Mouse (Mus musculus) frontal cortex, postnatal 25 days (tissue): ENCODE measurements at regions not wholly inside any gene's neighbourhood (a gene's known extent, or its start where the extent isn't known, plus 50 kb on each side); places are given as distances from the start of the nearest gene placed in this dataset.
A peak's percentile ranks its signal among the peaks of the same experiment; 100 is the strongest.

ENCODE experiments used
- DNase-seq, 2 experiments: peaks; one replicate each; pipeline ENCODE4 v3.0.0; 2022; ENCODE audit warnings: low spot score in 2 of 2

DNA sequence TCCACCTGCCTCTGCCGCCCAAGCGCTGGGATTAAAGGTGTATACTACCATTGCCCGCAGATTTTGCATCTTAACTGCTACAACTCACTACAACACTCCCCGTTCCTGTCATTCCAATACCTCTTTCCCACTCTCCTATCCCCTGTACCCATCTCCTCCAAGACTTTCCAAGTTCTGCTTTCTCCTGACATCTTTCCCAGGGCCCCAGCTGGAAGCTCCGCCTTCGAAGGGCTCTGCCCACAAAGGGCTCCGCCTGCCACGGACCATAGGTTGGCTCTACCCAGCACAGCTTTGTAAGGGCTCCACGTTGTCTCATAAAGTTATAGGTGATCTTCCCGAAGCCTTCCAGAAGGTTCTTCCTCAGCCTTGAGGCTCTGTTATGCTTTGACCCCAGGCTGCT, 217.1 kb upstream of the Nfe2l3 start:
- no peak for DNase-seq

DNA sequence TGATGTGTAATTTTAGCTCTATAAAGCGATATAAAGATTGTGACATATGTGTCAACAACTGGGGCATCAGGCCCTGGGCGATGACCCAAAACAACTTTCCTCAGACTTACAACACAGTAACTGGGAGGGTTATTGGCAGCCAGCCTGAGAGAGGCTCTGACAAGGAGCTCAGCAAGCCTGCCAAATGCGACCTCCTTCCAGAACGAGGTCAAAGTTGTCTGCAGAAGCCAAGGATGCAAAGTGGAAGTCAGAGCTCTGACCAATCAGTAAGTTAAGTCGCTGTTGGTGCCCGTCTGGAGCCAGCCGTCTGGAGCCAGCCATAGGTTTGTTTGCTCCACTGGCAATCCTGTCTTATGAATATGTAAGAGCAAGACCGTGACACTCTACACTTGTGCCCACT, 216.0 kb upstream of the Nfe2l3 start:
- no peak for DNase-seq

DNA sequence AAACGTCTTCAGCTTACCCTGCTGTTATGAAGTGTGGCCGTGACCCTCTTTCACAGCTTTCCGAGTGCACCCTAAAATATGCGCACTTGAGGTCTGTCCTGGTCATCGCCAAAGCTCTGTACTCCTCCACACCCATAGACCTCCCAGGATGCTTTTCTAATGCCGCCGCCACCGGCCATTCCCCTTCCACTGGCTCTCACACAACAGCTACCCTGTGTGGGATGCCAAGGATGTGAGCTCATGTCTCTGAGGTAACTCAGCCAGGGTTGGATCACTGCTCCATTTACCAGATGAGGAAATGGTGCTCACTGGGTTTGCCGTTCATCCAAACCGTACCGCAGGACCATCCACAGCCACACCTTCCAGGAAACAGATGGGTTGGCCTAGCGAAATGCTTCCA, 212.8 kb upstream of the Nfe2l3 start:
- DNase-seq, result no peak

DNA sequence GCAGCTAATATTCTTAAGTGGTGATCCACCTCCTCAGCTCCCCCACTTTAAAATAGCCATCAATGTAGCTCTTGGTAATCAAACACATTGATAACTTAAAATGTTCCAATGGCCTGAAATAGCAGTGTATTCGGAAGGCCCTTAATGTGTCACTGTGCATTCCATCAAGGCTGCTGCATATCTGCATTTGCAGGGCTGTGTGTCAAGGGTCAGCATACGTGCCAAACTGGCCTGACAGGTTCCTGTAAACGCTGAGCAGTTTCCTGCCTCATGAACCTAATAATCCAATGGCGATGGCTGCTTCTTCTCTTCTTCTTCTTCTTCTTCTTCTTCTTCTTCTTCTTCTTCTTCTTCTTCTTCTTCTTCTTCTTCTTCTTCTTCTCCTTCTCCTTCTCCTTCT, 211.7 kb upstream of the Nfe2l3 start:
- DNase-seq, result no peak

DNA sequence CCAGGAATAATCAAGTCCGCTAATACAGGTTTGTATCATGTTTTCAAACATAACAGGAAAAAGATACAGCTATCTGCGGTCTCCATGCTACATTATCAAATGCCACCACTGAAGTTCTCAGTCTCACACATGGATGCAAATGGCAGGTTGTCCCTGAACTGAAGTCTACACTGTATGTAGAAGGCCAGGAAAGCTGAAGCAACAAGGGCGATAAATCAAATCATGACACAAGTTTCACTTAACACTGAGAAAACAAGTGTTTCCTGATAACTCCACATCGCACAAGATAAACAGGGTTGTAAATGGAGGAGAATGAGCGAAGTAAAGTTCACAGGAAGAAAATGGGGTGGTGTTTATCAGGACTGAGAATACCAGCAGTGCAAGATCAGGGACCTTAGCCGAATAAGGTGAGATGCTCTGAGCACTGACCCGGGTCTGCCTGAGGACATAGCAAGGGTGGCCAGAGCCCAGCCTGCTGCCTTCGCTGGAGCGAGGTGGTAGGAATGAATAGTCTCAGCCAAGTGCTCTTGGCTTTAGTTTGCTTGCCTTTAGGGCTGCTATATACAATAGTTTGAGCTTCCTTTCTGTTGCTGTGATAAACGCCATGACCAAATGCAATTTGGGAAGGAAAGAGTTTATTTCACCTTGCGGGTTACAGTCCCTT, 196.3 kb upstream of the Nfe2l3 start:
- no peak for DNase-seq

DNA sequence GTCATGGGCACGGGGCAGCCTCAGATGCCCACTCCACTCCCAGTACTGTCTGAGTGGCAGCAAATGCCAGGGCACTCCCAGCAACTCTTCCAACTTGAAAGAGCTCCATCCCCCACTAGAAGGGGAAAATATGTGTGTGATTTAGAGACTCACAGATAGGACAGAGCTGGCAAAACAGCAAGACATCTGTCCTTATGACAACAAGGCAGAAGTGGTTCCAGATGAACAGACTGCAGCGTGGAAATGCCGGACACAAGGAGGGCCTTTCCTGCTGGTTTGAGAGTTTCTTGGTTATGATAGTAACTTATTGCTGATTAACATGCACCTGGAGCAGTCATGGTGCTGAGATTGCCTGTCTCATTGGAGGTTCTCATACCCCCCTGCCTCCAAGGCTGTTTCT, 192.4 kb upstream of the Nfe2l3 start:
- no peak for DNase-seq

DNA sequence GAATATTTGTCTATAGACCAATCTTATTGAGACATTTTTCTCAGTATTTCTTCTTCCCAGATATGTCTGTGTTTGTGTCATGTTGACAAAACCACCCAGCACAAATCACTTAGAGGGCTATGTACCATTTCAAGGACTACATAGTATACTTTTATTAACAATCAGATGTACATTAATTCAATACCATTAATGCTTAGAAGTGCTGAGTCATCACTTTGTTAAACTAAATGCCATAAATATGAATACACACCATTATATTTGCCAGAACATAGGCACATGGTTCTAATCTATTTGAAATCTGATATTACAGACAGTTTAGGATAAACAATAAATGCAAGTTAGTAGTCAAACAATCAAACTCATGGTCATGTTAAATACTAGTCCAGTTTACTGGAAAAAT, 182.2 kb upstream of the Nfe2l3 start:
- DNase-seq, result no peak

DNA sequence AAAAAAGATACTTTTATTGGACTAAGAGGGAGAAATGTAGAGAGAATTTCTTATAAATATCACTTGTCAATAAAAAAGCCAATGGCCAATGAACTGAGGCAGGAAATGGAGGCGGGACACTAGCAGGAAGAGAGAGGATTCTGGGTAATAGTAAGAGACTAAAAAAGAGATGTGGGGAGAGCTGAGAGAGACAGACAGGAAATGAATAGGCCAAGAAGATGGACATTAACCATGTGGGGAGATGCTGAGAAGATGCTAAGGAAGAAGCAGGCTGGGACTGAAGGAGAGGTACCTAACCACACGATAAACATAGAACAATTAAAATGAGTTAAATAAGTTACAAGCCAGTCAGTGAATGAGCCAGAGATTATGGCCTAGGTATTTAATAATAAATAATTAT, 181.0 kb upstream of the Nfe2l3 start:
- DNase-seq, result no peak

DNA sequence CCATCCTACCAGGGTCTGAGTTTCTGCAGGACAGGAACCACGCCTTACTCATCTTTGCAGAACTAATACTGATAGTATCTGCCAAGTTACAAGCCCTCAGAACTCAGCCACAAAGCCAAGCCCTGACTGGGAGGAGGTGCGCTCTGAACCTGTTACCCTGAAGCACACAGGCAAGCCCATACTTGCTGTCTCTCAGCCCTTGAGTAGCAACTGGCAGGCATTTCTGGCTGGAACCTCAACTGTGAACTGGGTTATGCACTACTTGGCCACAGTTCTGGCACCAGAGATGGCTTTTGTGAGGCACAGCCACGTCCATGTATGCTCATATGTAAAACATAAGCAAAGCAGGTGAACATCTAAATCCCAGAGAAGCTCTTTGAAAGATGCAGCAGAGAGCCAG, 179.7 kb upstream of the Nfe2l3 start:
- DNase-seq, result no peak

DNA sequence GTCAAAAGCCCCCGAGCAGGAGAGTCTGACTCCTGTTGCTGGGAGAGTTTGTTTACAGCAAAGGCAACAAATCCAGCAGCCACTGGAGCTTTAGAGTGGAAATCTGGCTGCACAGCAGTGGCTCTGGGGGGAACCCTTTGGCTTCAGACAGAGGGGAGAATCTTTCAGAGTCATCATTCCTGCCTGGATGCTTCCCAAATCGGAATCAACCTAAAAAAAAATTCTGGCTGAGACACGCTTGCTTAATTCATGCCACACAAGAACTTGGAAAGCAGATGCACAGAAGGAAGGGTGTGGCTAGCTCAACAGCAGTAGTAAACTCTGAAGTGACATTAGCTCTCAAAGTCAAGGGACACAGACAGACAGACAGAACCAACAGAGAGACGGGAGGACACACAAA, 175.8 kb upstream of the Nfe2l3 start:
- no peak for DNase-seq

DNA sequence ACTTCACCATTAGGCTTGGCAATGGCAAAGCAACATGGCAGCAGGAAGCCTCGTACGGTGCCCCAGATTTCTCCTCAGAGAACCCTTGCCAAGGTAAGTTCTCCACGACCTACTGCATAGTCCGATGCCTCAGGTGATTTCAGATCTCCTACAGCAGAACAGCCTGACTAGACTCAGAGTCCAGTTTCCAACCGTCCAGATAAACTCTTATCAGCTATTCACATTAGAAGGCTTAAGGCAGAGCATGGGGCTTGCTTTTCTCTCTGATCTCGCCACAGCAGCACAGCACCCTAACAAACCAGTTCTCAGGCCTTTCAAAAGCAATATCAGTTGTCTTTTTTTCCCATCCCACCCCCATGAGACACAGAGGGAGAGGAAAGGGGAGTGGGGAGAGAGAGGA, 174.9 kb upstream of the Nfe2l3 start:
- DNase-seq, result no peak

DNA sequence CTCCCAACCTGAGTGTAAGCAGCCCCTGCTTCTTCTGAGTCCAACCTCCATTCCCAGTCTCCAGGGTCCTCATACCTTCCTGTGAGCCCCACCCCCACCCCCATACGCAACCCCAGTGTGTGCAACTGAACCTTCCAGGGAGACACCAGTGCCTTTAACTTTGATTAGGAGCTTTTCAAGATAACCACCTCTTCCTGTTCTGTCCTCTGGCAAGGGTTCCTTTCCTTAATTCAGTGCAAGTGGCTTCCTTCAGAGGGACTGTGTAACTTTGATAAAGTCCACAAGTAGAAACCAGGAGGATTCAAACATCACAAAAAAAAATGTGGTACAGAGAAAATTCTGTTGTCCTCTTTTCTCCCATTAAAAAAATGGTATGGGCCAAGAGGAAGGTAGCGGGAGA, 174.2 kb upstream of the Nfe2l3 start:
- DNase-seq, result no peak

DNA sequence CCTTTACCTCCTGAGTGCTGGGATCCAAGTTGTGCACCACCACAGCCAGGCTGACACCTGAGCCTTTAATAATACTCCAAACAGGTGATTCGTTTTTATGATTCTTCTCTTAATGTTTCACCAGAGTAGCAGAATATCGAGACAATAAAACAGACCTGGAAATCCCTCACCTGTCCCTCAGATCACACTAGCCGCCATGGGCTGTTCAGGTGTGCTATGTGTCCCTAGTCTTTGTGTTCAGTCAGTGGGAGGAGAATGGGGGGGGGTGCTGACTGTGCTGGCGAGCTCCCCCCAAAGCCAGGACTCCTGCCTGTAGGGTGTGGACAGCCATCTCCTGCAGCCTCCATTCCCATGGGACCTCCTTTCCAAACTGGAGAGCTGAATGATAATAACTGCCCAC, 168.9 kb upstream of the Nfe2l3 start:
- no peak for DNase-seq

DNA sequence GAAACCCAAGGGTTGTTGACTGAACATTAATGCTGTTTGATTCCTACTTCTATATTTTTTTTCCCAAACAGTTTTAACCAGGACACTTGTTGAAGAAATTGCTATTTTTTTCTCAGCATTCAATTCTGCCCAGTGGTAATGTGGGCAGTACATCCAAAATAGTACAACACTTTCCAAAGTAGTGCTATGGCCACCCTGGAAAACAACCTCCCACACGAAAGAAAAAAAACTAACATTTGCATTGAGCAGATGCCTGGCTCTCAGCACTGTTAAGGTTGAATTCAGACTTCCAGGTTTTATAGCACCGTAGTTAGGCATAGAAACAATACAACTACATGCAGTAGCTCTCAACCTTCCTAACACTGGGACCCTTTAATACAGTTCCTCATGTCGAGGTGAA, 167.1 kb upstream of the Nfe2l3 start:
- DNase-seq, result no peak

DNA sequence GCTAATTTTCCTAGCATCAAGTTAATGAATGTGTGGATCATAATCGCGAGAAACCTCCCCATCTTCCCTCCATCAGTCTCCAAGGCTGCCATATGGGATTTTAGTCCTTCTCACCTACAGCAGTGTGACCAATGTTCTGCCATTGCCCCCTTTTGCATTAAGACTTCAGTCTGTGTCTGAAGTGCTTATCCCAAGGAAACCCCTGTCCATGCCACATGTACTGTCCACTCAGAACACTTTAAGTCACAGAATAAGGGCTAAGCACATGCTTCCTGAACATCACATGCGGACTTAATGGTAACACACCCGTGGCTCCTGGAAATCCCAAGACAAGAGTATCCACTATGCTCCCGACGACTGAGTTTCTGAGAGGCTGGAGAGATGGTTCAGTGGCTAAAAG, 165.7 kb upstream of the Nfe2l3 start:
- no peak for DNase-seq

DNA sequence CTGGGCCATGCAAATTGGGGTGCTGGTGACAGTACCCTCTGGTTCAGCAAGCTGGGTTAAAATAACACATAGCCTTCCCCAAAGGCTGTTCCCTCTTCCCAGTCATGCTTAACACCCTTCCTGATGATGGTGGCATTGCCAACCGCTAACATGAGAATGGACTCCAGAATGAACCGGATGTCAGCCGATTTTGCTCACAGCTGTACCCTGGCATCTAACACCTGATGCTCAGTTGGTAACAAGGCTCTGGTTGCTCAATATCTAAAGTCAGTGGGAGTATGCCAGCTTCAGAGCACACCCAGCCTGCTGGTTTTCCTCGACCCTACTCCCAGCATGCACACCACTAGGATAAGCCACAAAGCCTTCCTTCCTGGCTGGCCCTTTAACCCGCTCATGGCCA, 164.6 kb upstream of the Nfe2l3 start:
- DNase-seq, result no peak

DNA sequence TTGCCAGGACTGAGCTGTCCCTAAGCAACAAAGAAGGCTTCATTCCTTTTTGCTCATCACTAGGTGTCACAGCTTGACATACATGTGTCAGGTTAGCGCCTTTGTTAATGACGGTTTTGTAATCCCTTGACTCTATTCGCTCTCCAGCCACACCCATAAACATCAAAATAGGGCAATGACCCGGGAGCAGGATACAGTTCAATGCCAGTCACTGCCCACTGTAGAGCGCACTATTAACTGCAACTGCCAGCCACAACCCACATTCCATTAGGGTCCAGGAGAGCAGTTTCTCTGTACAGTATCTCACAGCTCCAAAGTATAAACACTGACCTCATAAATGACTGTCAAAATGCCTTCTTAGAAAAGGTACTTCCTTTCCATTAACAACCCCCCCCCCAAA, 163.5 kb upstream of the Nfe2l3 start:
- no peak for DNase-seq

DNA sequence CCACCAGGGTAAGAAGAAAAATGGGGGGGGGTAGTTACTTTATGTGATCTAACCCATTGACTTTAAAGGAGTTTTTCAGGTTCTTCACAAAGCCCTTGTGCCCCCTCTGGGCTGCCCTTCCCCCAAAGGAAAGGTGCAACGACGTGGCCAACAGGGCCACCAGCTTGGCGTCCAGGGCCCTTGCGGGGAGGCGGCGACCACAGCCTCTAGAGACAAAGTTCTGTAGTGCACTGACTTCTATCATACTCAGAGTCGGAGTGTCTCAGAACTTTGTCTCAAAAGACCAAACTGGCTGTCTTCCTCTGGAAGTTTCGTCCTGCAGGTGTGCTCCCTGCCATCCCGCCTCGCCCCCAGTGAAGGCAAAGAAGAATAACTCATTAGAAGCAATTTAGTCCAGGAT, 162.9 kb upstream of the Nfe2l3 start:
- no peak for DNase-seq

DNA sequence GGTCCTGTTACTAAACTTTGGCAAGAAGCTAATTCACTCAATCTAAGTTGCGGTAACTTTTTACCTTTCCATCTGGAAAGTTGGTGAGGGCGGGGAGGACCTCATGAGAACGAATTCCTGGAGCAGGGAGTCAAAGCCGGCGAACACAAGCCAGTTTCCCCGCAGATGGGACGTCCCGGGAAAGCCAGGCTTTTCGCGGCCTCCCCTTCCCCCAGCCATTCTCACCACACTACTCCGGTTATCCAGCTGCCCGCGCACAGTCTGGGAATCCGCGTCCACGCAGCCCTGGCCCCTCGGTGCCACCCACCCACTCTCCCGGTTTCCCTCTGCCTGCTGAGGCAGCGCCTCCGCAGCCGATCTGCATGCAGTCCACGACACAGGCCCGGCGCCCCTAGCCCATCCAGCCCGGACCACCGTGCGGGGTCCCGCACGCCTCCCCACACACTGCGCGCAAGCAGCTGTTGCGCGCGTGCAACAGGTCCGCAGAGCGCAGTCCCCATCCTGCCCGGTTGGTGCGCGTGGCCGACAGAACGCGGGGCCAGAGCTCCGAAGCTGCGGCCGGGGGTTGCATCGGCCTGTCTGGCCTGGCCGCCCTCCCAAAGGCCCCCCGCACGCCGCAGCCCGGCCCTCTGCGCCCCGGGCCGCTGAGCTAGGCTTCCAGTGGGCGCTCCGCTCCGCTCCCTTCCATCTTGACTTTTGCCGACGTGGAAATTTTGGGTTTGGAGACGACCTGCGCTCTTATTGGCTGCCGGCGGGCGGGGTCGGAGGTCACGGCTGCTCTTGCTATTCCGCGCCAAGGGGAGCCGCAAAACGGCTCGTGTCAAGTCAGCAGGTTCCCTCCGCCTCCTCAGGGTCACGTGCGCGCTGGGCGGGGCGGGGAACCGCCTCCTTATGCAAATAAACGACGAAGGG, 162.0 kb upstream of the Nfe2l3 start:
- peak; percentile 17 to 26 for DNase-seq

DNA sequence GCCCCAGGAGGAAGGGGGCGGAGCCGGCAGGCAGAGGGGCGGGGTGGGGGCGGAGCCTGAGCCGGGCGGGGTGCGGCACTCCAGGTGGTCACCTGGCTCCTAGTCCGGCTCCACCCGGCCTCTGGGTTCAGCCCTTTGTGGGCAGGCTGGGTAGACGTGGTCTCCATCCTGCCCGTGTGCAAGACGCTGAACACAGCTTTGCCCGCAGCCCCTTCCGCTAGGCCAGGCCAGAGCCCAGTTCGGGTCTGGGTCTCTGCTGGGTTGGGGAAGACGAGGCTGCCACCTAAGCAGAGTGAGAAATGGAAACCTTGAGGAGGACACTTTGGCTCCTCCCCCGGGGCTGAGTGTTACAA, 161.4 kb upstream of the Nfe2l3 start:
- no peak for DNase-seq

DNA sequence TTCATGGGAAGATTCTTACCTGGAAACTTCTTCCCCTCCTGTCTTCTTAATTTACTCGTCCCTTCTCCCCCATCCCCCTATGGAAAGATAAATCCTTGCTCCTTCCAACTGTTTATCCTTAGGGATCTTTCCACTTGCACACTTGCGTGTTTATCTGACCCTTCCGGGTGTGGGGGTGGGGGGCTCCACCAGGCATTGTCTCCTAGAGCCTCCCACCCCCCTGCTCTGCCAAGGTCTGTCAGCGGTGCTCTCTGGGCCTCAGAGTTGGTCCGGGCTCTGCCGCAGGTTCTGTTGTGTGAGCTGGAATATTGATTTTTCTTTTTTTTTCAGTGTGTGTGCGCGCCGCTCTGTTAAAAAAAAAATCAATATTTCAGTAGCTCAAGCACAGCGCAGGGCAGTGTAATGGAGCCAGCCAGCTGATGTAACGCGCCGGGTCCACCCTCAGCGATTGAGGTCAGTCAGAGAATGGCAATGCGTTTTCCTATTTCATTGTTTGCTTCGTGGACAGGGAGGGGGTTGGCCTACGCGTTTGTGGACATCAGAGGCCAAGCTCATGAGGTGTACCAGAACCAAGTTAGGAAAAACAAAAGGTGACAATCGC, 160.2 kb upstream of the Nfe2l3 start:
- no peak for DNase-seq

DNA sequence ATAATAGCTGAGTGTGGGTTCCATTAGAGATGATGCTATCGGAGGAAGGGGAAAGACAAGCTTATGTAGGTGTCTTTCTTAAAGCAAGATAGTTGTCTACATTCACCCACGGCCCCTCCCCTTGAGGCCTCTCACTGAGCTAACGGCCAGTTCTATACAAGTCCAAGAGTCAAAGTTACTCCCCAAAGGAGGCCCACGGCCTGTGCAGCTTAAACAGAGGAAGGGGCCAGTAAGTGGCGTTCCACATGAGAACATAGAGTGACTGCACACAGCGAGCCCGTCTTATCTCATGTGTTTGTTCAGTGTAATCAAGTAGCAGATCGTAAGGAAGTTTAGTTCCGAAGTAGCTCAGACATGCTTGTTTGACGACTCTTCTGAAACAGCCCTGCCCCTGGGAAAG, 153.0 kb upstream of the Nfe2l3 start:
- DNase-seq, result no peak

DNA sequence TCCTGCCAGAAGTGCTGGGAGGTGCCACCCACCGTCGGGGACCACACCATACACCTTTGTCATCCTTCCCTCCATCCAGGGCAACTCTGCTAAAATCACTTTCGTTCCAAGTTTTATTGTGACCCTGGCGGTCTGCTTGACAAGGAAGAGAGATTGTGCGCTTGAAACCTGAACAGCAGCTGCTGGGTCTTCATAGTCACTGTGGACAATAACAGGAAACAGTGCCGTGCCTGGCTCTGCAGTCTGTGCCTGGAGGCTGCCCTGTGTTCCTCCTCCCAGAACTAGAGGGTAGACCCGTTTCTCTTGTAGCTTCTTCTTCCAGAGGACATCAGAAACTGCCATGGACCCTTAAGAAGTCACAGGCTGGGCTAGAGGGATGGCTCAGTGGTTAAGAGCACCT, 152.2 kb upstream of the Nfe2l3 start:
- DNase-seq, result no peak
